Mouse (Mus musculus) macrophage (primary cell): ENCODE measurements around the gene Pla2g3. TPM values are rescaled to one million over a fixed set of nuclear protein-coding genes. Genes with fewer than 3 reads are reported as not detected.

ENCODE experiments used
- H3K27ac ChIP-seq: fragments of 350-480 bp; formaldehyde crosslinking; 2 replicates; pipeline ENCODE4 v1.9.0; 2021
- H3K36me3 ChIP-seq: fragments of 350-480 bp; formaldehyde crosslinking; 2 replicates; pipeline ENCODE4 v1.9.0; 2021; ENCODE audit errors: inconsistent target
- H3K4me3 ChIP-seq: fragments of 350-480 bp; formaldehyde crosslinking; 2 replicates; pipeline ENCODE4 v1.9.0; 2021; ENCODE audit errors: inconsistent target
- H3K79me2 ChIP-seq: fragments of 350-480 bp; formaldehyde crosslinking; 2 replicates; pipeline ENCODE4 v1.9.0; 2021; ENCODE audit errors: inconsistent target
- WGBS: methylation state at CpG from one replicate; pipeline ENCODE4 v1.1.7; 2026; ENCODE audit warnings: inconsistent platforms; ENCODE audit not compliant: missing documents; 5-methylcytosine and 5-hydroxymethylcytosine counted together
- polyA plus RNA-seq: library from polyadenylated mRNA; stranded (reverse); fragments of 250-400 nt; gene quantifications from 3 replicates; pipeline ENCODE4 v1.2.4, GENCODE M21; 2018; ENCODE audit warnings: inconsistent platforms
- total RNA-seq, 78 experiments: library from RNA; depleted of rRNA; stranded (reverse); fragments of 250-400 nt; gene quantifications; 1 replicate in 9 of 78; 2 replicates in 24 of 78; 3 replicates in 43 of 78; 4 replicates in 2 of 78; pipeline ENCODE4 v1.2.4; 2018; ENCODE audit warnings: inconsistent platforms in 56 of 78

Pla2g3 gene
- 1 to 10 TPM in 1 of 26 experiments, under 1 TPM in 23, not detected in 2; 0.22 to 1.2 (median 0.48) TPM for total RNA-seq (2018; cell fraction: chromatin; rRNA removed)
- total RNA-seq (2018; cell fraction: cytosol; rRNA removed) = under 1 TPM in 4 of 26 experiments, not detected in 22; 0.06 to 0.07 (median 0.07) TPM
- total RNA-seq (2018; cell fraction: nucleus; rRNA removed) = under 1 TPM in 17 of 26 experiments, not detected in 9; 0.17 to 0.71 (median 0.39) TPM
- polyA plus RNA-seq = not detected in 3 replicates

DNA sequence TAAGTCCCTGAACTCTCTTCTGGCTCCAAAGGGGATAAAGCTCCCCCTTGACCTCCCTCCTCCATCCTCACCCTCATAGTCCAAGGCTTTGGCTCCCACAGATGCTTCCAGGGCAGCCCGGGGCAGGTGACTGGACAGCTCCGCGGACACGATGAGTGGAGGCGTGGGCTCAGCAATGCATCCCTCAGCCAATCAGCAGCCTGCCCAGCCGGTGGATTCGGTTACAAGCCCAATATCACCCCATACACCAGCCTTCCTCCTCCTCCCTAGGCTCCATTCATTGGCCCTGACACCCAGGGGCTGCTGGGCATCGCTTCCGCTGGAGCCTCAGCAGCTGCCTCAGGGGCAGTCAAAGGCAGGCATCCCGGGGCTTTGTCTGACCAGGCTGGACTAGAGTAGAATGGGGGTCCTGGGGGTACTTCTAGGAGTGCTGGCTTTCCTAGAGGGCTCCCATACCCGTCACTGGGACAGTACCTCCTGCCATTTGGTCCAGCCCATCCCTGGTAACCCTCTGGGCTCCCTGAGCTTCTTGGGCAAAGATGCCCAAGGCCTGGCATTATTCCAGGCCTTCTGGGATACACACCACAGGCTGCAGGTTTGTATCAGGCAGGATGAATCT, at the start of gene Pla2g3:
Gene Pla2g3 (plus strand): TSS at position 333 of the 619 bp plus-strand sequence.
- H3K79me2 ChIP-seq = no peaks in the 10 kb centered on the region
- no peak within 1 kb of the TSS for H3K4me3 ChIP-seq
- H3K27ac ChIP-seq = no peak within 1 kb of the TSS
- WGBS = 78% methylated on average over 11 of the region's 11 CpGs
- no peaks in the 10 kb centered on the region for H3K36me3 ChIP-seq

DNA sequence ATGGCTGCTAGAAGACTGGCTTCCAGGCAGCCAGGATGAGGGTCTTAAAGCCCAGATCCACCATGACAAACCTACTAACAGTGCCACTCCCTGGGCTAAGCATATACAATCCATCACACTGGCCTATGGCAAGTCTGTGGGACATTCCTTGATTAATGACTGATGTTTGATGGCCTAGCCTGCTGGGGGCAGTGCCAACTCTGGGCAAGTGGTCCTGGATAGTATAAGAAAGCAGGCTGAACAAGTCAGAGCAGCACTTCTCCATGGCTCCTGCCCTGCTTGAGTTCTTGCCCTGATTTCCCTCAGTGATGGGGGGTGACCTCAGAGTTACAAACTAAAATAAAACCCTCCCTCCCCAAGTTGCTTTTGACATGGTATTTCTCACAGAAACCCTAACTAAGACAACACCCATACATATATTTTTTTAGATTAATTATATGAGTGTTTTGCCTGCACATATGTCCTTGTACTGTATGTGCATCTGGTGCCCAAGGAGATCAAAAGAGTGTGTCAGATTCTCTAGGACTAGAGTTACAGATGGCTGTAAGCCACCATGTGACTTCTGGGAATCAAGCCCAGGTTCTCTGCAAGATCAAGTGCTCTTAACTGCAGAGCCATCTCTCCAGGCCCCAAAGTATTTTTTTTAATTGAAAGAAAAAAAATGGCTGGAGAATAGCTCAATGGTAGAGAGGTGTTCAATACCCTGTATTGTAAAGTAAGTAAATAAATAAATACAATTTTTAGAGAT, 46.2 kb upstream of the Pla2g3 start:
- no peak overlapping the region for H3K27ac ChIP-seq
- no peak overlapping the region for H3K4me3 ChIP-seq
- H3K36me3 ChIP-seq = no peaks in the 10 kb centered on the region
- H3K79me2 ChIP-seq = peaks cover 100% of the 10 kb centered on the region

GRCm38 (mm10) chr11:3442677-3443076, 45.4 kb upstream of the Pla2g3 start:
- Histone ChIP-seq H3K4me3 (no peak overlapping the region), H3K36me3 (no peaks in the 10 kb centered on the region), H3K27ac (no peak overlapping the region), H3K79me2 (peaks cover 100% of the 10 kb centered on the region)
- WGBS = 79% methylated on average over 4 of the region's 4 CpGs

DNA sequence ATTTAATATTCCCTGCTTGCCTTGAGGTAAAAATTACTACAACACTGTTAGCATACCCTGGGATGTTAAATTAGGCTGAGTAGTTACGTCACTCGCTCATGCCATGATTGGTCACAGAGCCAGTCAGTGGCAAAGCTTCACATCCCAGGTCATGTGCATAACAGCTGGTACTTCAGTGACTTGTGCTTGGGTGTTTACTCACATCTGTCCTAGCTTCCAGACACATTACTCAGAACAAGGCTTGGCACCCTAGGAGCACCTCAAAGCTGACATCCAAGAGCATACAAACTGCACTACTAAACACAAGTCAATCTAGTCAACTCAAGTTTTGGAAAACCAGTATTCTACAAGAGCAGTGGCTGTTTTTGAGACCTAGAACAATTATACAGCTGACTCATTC, 45.0 kb upstream of the Pla2g3 start:
- Histone ChIP-seq H3K27ac (no peak overlapping the region), H3K79me2 (peaks cover 100% of the 10 kb centered on the region), H3K4me3 (no peak overlapping the region), H3K36me3 (no peaks in the 10 kb centered on the region)
- 94% methylated on average over 2 of the region's 2 CpGs for WGBS

DNA sequence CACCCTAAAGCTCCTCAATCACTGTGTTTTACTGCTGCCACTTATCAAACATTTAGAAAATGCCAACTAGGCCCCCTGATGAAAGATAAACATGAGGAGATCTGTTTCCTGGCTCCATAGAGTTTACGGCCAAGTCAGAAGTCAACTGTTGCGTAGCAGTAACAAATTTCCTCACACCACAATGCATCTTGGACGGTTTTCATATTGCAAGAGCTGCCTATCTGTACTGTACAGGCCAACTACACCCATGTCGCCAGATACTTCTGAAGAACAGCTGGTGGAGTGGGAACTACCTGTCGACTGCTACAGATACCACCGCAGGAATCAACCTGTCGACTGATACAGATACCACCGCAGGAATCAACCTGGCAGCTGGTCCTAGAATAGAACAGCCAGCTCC, 43.2 kb upstream of the Pla2g3 start:
- Histone ChIP-seq H3K4me3 (no peak overlapping the region), H3K79me2 (peaks cover 100% of the 10 kb centered on the region), H3K36me3 (no peaks in the 10 kb centered on the region), H3K27ac (no peak overlapping the region)
- WGBS = 91% methylated on average over 8 of the region's 8 CpGs

- 2% methylated on average over 20 of the region's 20 CpGs for WGBS
- H3K27ac ChIP-seq = peak overlapping the region; percentile 81
- H3K79me2 ChIP-seq = peaks cover 59% of the 10 kb centered on the region
- no peaks in the 10 kb centered on the region for H3K36me3 ChIP-seq
- H3K4me3 ChIP-seq = peak overlapping the region; percentile 97
Observed at GRCm38 (mm10) chr11:3451701-3452163, 36.4 kb upstream of the Pla2g3 start.

DNA sequence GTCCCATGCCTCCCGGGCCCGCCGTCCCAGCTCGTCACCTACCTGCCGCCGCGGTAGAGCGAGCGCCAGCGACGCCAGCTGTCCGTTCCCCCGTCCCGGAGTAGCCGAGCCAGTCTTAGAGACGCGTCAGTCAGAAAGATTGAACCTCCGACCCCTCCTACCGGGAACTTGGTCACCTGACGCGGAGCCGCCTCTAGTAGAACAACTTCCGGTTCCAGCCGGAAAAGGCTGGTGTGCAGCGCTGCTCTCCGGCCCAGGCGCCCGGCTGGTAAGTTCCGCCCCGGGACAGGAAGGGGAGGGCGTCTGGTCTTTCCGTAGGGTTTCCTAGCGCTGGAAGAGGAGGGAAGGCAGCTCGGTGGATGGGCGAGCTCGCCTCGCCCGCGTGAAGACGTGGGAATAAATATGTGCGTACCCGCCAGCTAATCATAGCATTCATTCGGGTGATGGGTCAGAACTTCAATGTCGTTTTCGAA, 35.9 kb upstream of the Pla2g3 start, which contains the start of gene Rnf185:
Gene Rnf185 (minus strand): TSS at position 197 of the 473 bp plus-strand sequence.
- Histone ChIP-seq H3K79me2 (peaks cover 54% of the 10 kb centered on the region), H3K36me3 (no peaks in the 10 kb centered on the region), H3K27ac (peak within 1 kb of the TSS; percentile 81), H3K4me3 (peak within 1 kb of the TSS; percentile 97)
- 1% methylated on average over 45 of the region's 45 CpGs for WGBS

DNA sequence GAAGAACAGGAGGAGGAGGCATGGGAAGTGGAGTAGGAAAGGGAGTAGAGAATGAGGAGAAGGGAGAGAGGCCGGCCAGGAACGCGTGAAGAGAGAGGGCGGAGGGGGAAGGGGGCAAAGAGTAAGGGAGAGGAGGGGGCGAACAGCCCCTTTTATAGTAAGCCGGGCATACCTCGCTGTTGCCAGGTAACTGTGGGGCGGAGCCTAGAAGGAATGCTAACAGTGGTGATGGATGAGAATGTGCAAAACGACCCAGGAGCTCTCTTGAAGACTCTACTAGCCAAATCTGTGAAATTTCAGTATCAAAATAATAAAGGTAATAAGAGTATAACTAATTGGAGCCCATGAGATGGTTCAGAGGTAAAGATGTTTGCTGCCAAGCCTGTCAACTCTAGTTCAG, 35.3 kb upstream of the Pla2g3 start:
- 2% methylated on average over 8 of the region's 9 CpGs for WGBS

DNA sequence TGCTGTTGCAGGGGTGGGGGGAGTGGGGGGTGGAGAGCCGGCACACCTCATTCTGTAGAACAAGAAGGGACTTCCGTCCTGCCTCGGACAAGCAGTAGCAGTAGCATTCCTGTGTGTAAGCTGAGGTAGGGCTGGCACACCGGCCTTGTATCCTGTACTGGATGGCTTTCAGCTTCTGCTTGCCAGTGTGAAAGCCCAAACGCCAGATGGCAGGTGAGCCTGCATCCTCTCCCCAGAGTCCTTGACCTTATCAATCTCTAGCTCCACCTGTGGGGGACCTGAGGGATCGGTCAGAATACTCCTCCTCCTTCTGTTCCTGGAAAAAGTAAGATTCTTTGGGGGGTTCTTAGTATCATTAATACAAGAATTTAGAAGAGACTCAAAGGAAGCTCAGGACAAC, 34.6 kb upstream of the Pla2g3 start:
- Histone ChIP-seq H3K79me2 (peaks cover 42% of the 10 kb centered on the region), H3K36me3 (no peaks in the 10 kb centered on the region), H3K27ac (no peak overlapping the region), H3K4me3 (0 out of 2 replicates have a peak overlapping the region, but pooled peaks have one; percentile 97)
- WGBS = 72% methylated on average over 6 of the region's 6 CpGs

More for the DNA sequence above, 35.3 kb upstream of the Pla2g3 start:
- peaks cover 49% of the 10 kb centered on the region for H3K79me2 ChIP-seq
- H3K4me3 ChIP-seq = peak overlapping the region; percentile 97
- H3K36me3 ChIP-seq = no peaks in the 10 kb centered on the region
- H3K27ac ChIP-seq = peak overlapping the region; percentile 81

DNA sequence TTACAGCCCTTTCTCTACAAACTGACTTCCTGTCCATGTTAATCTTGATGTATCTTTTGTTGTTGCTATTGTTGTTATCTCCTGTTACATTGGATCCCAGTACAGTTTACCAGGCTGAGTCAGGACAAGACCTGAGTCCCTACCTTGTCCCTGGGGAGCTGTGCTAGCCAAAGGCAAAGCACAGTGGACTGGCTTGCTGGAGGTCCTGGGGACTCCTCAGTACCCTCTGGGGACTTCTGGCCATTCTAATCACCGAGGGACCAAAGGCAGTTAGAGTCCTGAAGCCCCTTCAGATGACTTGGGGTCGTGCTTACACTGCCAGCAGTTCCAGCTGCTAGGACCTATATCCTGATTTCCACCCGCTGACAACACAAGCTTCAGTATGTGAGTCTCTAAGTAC, 33.6 kb upstream of the Pla2g3 start:
- H3K36me3 ChIP-seq = no peaks in the 10 kb centered on the region
- 100% methylated on average over 3 of the region's 3 CpGs for WGBS
- H3K4me3 ChIP-seq = no peak overlapping the region

GRCm38 (mm10) chr11:3456354-3456753, 31.7 kb upstream of the Pla2g3 start:
- H3K4me3 ChIP-seq = no peak overlapping the region
- H3K79me2 ChIP-seq = peaks cover 13% of the 10 kb centered on the region
- H3K36me3 ChIP-seq = no peaks in the 10 kb centered on the region
- no peak overlapping the region for H3K27ac ChIP-seq
- no CpG with 5 or more reads among the region's 1 CpGs for WGBS

More for the DNA sequence above, 33.6 kb upstream of the Pla2g3 start:
- H3K27ac ChIP-seq = no peak overlapping the region
- peaks cover 31% of the 10 kb centered on the region for H3K79me2 ChIP-seq

GRCm38 (mm10) chr11:3458428-3459104, 29.5 kb upstream of the Pla2g3 start:
- Histone ChIP-seq H3K79me2 (0 out of 2 replicates have a peak, but pooled peaks cover under 1% of the 10 kb centered on the region), H3K27ac (no peak overlapping the region), H3K4me3 (no peak overlapping the region), H3K36me3 (no peaks in the 10 kb centered on the region)
- WGBS = 87% methylated on average over 8 of the region's 13 CpGs

DNA sequence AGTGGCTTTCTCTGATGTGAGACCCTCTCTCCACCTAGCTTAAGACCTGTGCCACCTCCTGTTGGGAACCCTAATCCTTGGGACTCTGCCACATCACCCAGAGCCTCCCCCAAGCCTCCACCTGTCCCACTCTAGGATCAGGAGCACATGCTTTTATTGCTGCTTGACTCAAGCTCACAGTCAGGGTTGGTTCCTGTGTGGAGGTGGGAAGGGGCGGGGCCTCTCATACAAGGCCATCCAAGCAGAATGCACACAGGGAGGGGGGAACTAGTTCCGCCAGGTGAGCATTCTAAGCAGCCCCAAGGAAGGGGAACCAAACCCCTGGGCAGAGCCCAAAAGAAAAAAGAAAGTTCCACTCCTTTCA, 29.0 kb upstream of the Pla2g3 start:
- WGBS = 78% methylated on average over 1 of the region's 2 CpGs
- no peak overlapping the region for H3K4me3 ChIP-seq
- no peaks in the 10 kb centered on the region for H3K36me3 ChIP-seq
- no peaks in the 10 kb centered on the region for H3K79me2 ChIP-seq
- H3K27ac ChIP-seq = no peak overlapping the region

DNA sequence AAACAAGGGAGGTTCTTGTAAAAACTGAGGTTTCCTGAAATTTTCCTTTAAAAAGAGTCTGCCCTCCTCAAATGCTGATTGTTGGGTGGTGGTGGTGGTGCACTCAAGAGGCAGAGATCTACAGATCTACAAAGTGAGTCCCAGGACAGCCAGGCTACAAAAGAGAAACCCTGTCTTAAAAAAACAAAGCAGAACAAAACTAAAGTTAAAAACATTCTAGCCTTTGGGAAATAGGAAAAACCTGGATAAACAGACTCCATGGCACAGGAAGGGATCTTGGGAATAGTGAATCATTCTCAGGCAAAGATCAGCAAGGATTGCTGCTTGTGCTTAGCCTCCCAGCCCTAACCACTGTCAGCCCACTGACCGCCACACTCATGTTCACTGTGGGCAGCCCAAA, 25.2 kb upstream of the Pla2g3 start:
- H3K79me2 ChIP-seq = no peaks in the 10 kb centered on the region
- H3K36me3 ChIP-seq = no peaks in the 10 kb centered on the region
- WGBS = 91% methylated on average over 1 of the region's 1 CpGs
- H3K27ac ChIP-seq = no peak overlapping the region
- no peak overlapping the region for H3K4me3 ChIP-seq
